Mouse (Mus musculus): Measurements from ENCODE around the gene Zdhhc18.

DNA sequence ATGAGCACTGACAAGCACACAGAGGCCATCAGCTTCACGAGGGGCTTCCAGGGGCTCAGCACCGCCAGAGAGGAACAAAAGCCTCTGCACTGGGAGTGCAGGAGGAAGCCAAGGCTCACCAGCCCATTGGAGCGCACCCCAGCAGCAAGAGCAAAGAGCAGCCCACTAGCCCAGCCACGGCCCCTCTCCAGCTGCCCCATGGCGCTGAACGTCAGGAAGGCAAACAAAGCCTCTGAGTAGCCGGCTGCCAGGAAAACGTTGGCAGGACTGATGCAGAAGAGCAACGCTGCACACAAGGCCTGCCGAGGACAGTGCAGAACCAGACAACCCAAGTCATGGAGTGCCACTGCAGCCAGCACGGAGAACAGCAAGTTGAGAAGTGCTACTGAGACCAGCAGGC is 15.2 kb upstream of the Zdhhc18 start:
- TF ChIP-seq EP300 (IDR thresholded peaks at IDR 0.05; ENCODE audit: insufficient read depth, low read depth, low read length) (no peak), CTCF (IDR thresholded peaks at IDR 0.05; ENCODE audit: low read depth, low read length) (no peak)

Data from ES-Bruce4 (cell line).